Mouse (Mus musculus) ES-E14 (cell line): ENCODE measurements at regions not wholly inside any gene's neighbourhood (a gene's known extent, or its start where the extent isn't known, plus 50 kb on each side); places are given as distances from the start of the nearest gene placed in this dataset.

Experiments
- CHD2 ChIP-seq: IDR thresholded peaks from 2 replicates; pipeline ENCODE4 v1.6.1; 2014; ENCODE audit warnings: mild to moderate bottlenecking, low read depth, low read length, inconsistent platforms
- HCFC1 ChIP-seq: IDR thresholded peaks from 2 replicates; pipeline ENCODE4 v1.6.1; 2012; ENCODE audit warnings: low read length, inconsistent platforms, borderline replicate concordance; ENCODE audit not compliant: insufficient read depth

DNA sequence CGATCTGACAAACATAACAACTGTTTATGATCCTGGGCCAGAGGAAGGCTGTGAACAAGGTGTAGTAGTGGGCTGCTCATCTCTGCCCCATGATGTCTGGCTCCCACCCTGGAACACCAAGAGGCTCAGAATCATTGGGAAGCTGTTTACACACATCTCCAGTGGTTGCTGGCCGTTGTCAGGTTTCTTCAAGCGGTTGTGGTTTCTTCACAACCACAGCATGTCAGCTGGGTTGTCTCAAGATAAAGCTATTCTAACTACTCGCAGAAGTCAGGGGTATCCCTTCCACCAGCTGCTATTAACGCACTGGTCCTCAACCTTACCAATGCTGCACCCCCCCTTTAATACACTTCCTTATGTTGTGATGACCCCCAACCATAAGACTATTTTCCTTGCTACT, 73.7 kb upstream of the Pcsk6 start:
- TF ChIP-seq HCFC1 (no peak), CHD2 (no peak)
